Mouse (Mus musculus): ENCODE measurements around the gene Gpatch4. TPM values are rescaled to one million over a fixed set of nuclear protein-coding genes. Genes with fewer than 3 reads are reported as not detected.

Gene Gpatch4
- total and polyA plus RNA-seq, 3 experiments: 105 to 240 (median 135) TPM

DNA sequence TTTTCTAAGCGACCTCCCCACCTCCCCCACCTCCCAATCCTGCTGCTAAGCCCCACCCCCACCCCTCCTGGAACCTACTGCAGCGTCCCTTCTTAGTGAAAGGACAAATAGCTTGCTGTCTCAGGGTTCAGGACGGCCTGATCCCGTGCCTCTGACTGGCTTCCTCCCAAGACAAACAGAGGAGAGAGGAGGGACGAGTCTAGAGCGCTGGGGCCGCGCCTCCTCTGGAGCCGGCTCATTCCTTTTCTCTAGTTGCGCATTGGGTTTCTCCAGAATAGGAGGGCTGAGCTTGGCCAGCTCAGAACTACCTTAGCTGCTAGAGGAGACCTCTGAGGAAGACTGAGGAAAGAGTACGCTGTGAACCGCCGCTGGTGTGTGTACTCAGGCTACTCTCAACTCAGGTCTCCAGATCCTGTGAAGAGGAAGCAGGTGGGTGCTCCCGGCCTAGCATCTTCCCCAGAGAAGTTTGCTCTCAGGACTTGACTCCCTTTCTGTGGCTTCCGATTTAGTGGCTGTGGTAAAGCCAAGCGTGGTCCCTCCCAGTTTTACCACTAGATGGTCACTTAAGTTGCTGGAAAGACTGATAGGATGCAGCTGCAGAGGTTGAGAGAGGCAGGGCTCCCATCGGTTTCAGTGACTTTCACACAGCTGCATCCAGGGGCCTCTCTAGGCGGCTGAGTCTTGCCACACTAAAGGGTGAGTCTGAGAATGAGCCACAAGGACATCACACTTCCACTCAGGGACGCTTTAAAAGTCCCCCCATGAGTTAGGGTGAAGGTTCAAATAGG lies 12.1 kb upstream of the Gpatch4 start:
- Histone ChIP-seq H3K36me3 (ENCODE audit: control insufficient read depth in 1 of 2, insufficient read depth in 2 of 2, low read length in 2 of 2) (peaks cover 0 to 2% of the 10 kb centered on the region in 2 experiments; a peak in 2 of 4 replicates), H3K79me2 (ENCODE audit: control insufficient read depth, insufficient read depth, low read length, poor library complexity) (no peaks in the 10 kb centered on the region), H3K27ac (ENCODE audit: control insufficient read depth, low read depth, low read length) (no peak overlapping the region), H3K9ac (ENCODE audit: control insufficient read depth, low read depth, low read length, poor library complexity, severe bottlenecking) (no peak overlapping the region), H3K9me3 (replicated peaks; ENCODE audit: insufficient read depth, low read length) (no peaks in the 10 kb centered on the region), H3K4me3 (ENCODE audit: control insufficient read depth in 1 of 2, insufficient read depth in 1 of 2, low read depth in 2 of 2, low read length in 2 of 2) (no peak overlapping the region), H3K27me3 (ENCODE audit: control insufficient read depth in 1 of 2, insufficient read depth in 2 of 2, low read length in 2 of 2) (no peaks in the 10 kb centered on the region; a peak in 3 of 4 replicates), H3K4me1 (ENCODE audit: control insufficient read depth in 1 of 2, insufficient read depth in 2 of 2, low read length in 2 of 2) (0 out of 4 replicates have a peak, but pooled peaks cover 0 to 2% of the 10 kb centered on the region in 2 experiments)
- TF ChIP-seq TBP (IDR thresholded peaks at IDR 0.05; ENCODE audit: low read depth, low read length): no peak
- no peak for TF ChIP-seq USF2 (IDR thresholded peaks at IDR 0.05; ENCODE audit: borderline replicate concordance in 1 of 2, insufficient read depth in 1 of 2, low read depth in 1 of 2, low read length in 2 of 2)
- TF ChIP-seq KAT2A (conservative IDR thresholded peaks at IDR 0.05; ENCODE audit: low read depth, low read length): no peak
- no peak for TF ChIP-seq CHD2 (IDR thresholded peaks at IDR 0.05; ENCODE audit: low read length)
- no peak for TF ChIP-seq MAZ (IDR thresholded peaks at IDR 0.05; ENCODE audit: low read depth, low read length)
- no peak for TF ChIP-seq POLR2AphosphoS5 (IDR thresholded peaks at IDR 0.05; ENCODE audit: borderline replicate concordance, low read depth, low read length)
- TF ChIP-seq HCFC1 (IDR thresholded peaks at IDR 0.05; ENCODE audit: low read depth, low read length): no peak
- TF ChIP-seq ZMIZ1 (IDR thresholded peaks at IDR 0.05; ENCODE audit: low read depth, low read length): no peak
- TF ChIP-seq MAFK (IDR thresholded peaks at IDR 0.05; ENCODE audit: borderline replicate concordance, low read depth, low read length): no peak
- no peak for TF ChIP-seq POLR2AphosphoS2 (IDR thresholded peaks at IDR 0.05; ENCODE audit: low read length)
- TF ChIP-seq TCF12 (IDR thresholded peaks at IDR 0.05; ENCODE audit: low read depth, low read length): no peak
- no peak for TF ChIP-seq RCOR1 (IDR thresholded peaks at IDR 0.05; ENCODE audit: low read depth, low read length)
- TF ChIP-seq ETS1 (IDR thresholded peaks at IDR 0.05; ENCODE audit: low read depth, low read length): no peak
- DNase-seq (ENCODE audit: low read depth, low spot score): no peak

DNA sequence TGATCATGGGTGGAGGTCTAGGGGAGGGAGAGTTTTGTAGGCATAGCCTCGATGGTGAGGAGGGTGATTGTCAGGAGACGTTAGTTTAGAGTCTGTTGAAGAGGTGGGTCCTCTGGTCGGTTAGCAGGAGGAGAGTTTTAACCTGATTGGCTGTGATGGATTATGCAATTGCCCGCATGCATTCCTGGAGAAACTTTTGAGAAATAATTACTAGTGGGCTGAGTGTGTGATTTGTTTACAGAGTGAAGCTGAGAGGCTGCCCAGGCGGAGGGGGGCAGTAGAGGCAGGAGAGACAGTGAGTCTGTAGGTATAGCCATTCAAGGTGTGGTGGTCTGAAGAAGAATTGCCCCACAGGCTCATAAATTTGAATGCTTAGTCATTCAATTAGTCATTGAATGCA lies 9.4 kb upstream of the Gpatch4 start:
- no peak overlapping the region for H3K9ac ChIP-seq (ENCODE audit: control insufficient read depth, low read depth, low read length, poor library complexity, severe bottlenecking)
- H3K4me3 ChIP-seq (ENCODE audit: control insufficient read depth in 1 of 2, insufficient read depth in 1 of 2, low read depth in 2 of 2, low read length in 2 of 2): no peak overlapping the region
- 0 out of 4 replicates have a peak, but pooled peaks cover 0 to 5% of the 10 kb centered on the region in 2 experiments for H3K4me1 ChIP-seq (ENCODE audit: control insufficient read depth in 1 of 2, insufficient read depth in 2 of 2, low read length in 2 of 2)
- H3K36me3 ChIP-seq (ENCODE audit: control insufficient read depth in 1 of 2, insufficient read depth in 2 of 2, low read length in 2 of 2): peaks cover 0 to 2% of the 10 kb centered on the region in 2 experiments; a peak in 2 of 4 replicates
- no peak overlapping the region for H3K27ac ChIP-seq (ENCODE audit: control insufficient read depth, low read depth, low read length)
- H3K27me3 ChIP-seq (ENCODE audit: control insufficient read depth in 1 of 2, insufficient read depth in 2 of 2, low read length in 2 of 2): peaks cover 2% of the 10 kb centered on the region in 2 experiments
- DNase-seq (ENCODE audit: low read depth, low spot score): no peak
- H3K9me3 ChIP-seq (replicated peaks; ENCODE audit: insufficient read depth, low read length): no peaks in the 10 kb centered on the region
- TF ChIP-seq POLR2AphosphoS5 (IDR thresholded peaks at IDR 0.05; ENCODE audit: borderline replicate concordance, low read depth, low read length) (no peak), SIN3A (IDR thresholded peaks at IDR 0.05; ENCODE audit: low read length) (no peak), TBP (IDR thresholded peaks at IDR 0.05; ENCODE audit: low read depth, low read length) (no peak), RAD21 (IDR thresholded peaks at IDR 0.05; ENCODE audit: low read depth, low read length) (no peak), CTCF (IDR thresholded peaks at IDR 0.05 in 2 of 3, conservative IDR thresholded peaks at IDR 0.05 in 1 of 3; ENCODE audit: control insufficient read depth in 1 of 3, insufficient read depth in 1 of 3, low read depth in 2 of 3, low read length in 3 of 3, poor library complexity in 1 of 3, severe bottlenecking in 1 of 3) (no peak), BHLHE40 (IDR thresholded peaks at IDR 0.05; ENCODE audit: borderline replicate concordance, low read depth, low read length) (no peak), MAX (IDR thresholded peaks at IDR 0.05; ENCODE audit: low read length) (no peak), JUND (IDR thresholded peaks at IDR 0.05; ENCODE audit: low read depth, low read length) (no peak), E2F4 (IDR thresholded peaks at IDR 0.05; ENCODE audit: borderline replicate concordance, low read depth, low read length) (no peak), UBTF (IDR thresholded peaks at IDR 0.05; ENCODE audit: borderline replicate concordance, insufficient read depth, low read depth, low read length) (no peak), CHD2 (IDR thresholded peaks at IDR 0.05; ENCODE audit: low read length) (no peak), GABPA (IDR thresholded peaks at IDR 0.05; ENCODE audit: low read depth, low read length) (no peak), TAL1 (IDR thresholded peaks at IDR 0.05; ENCODE audit: low read length) (no peak), ETS1 (IDR thresholded peaks at IDR 0.05; ENCODE audit: low read depth, low read length) (no peak)
- no peaks in the 10 kb centered on the region for H3K79me2 ChIP-seq (ENCODE audit: control insufficient read depth, insufficient read depth, low read length, poor library complexity)
